Mouse (Mus musculus): Measurements from ENCODE around the gene Slc4a8. TPM values are rescaled to one million over a fixed set of nuclear protein-coding genes. Genes with fewer than 3 reads are reported as not detected.

Slc4a8 gene
- polyA plus RNA-seq (2012; rRNA removed) = 0.30 and 0.61 TPM in 2 replicates

DNA sequence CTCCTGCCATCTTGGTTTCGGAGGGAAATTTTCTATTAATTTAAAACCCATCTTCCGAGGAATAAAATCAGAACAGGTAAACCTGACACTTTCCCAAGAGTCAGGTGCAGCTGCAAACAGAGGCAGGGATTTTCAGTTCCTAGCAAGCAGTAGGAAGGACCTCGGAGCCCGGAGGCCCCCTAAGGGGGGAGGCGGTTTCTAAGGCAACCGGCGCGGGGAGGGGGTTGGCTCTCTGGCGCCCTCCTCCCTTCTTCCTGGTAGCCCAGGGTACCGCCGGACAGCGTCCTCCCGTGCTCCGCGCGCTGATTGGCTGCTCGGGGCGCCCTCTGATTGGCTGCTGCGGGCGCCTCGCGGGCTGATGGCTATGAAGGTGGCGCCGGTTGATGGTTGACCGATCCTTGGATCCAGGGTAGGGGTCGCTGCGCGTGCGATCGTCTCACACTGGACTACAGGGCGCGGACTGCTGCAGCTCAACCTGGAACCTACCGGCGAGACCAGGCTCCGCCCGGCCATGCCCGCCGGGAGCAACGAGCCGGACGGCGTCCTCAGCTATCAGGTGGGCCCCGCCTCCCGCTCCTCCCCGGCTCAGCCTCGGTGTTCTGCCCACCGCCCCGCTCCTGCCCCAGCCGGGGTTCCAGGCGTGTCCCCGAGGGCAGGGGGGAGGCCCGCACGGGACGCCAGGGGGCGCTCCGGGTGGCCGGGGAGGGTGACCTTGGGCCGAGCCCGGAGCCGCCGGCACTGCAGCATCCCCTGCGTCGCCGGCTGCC, at the start of gene Slc4a8:
Slc4a8 (plus strand) TSS at position 329 of the 767 bp plus-strand sequence.

GRCm38 (mm10) chr15:100729281-100729985, 32.1 kb upstream of the Slc4a8 start, which contains the start of gene Galnt6:
Galnt6 (minus strand) TSS chr15:100729376.

DNA sequence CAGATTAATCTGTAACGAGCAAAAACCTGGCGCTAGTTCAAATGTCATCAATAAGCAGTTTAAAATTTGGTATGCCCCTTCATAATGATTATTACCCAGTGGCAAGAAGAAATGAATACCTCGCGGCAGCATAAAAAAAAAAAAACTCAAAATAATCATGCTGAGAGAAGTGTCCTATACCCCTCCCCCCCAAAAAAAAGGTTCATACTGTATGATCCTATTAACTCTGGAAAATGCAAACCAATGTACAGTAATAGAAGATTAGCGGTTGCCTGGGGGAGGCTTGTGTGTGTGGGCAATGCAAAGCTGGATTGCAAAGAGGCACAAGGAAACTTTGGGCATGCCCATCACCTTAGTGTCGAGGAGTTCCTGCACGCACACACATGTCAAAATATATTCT, 108.0 kb downstream of the Slc4a8 start, which contains the start of gene Scn8a:
Scn8a (plus strand) TSS at position 301 of the 400 bp plus-strand sequence.

Other genes starting within 250 kb of the Slc4a8 start
- gene Tfcp2, start 209.7 kb upstream of the Slc4a8 start, polyA plus RNA-seq (2012; rRNA removed) = 3.4 and 4.8 TPM in 2 replicates
- gene Pou6f1, start 161.8 kb upstream of the Slc4a8 start, polyA plus RNA-seq (2012; rRNA removed) = 3.5 and 4.0 TPM in 2 replicates
- gene Dazap2, start 146.4 kb upstream of the Slc4a8 start, polyA plus RNA-seq (2012; rRNA removed) = 433 and 438 TPM in 2 replicates
- 142 and 308 TPM in 2 replicates for gene Smagp, start 124.8 kb upstream of the Slc4a8 start, polyA plus RNA-seq (2012; rRNA removed)
- gene Bin2, start 92.2 kb upstream of the Slc4a8 start, polyA plus RNA-seq (2012; rRNA removed) = 1.3 and 1.6 TPM in 2 replicates
- gene Cela1, start 73.8 kb upstream of the Slc4a8 start, polyA plus RNA-seq (2012; rRNA removed) = 118 and 122 TPM in 2 replicates
- gene Galnt6, start 32.4 kb upstream of the Slc4a8 start, polyA plus RNA-seq (2012; rRNA removed) = 10.6 and 12.1 TPM in 2 replicates
- 0.08 and 0.09 TPM in 2 replicates for gene Scn8a, start 108.1 kb downstream of the Slc4a8 start, polyA plus RNA-seq (2012; rRNA removed)

Measured in stomach, adult 2 months (tissue).